ENCODE assay signal across 9 mouse cellular contexts in genomic region chr7:142660651-142660945, GRCm38 (mm10). TPM values are rescaled to one million over a fixed set of nuclear protein-coding genes. Genes with fewer than 3 reads are reported as not detected.
DNase-seq lines count a peak whose midpoint lies in the region; ATAC-seq lines count a peak whose summit lies in the region.
"Had no signal": no experiment of that assay in that cellular context is flagged by ENCODE, and none has a peak within 500 bp of the region (broad histone marks: within the 10 kb centered on the region; RNA-seq: fewer than 3 reads in every experiment).

No protein-coding gene starts in this region.

- H3K9ac ChIP-seq in heart, embryonic 11.5 days (ENCODE audit: low read depth, low read length), result peak overlapping the region; percentile 98
- peak overlapping the region; percentile 53 for H3K9ac ChIP-seq in hindbrain, embryonic 12.5 days
- no peak overlapping the region; the same call in 1 of the 2 replicates for H3K9ac ChIP-seq in midbrain, embryonic 13.5 days (replicated peaks)

- intact Hi-C loops in heart, postnatal 25 days (cut with DNase I), result no loop called here

- peak overlapping the region; percentile 99 for H3K27ac ChIP-seq in heart, embryonic 11.5 days (ENCODE audit: low read depth, low read length)
- peak overlapping the region; percentile 71 for H3K27ac ChIP-seq in hindbrain, embryonic 12.5 days
- no peak overlapping the region for H3K27ac ChIP-seq in midbrain, embryonic 13.5 days

- under 1% methylated on average over 29 of the region's 29 CpGs for WGBS in heart, embryonic 11.5 days (ENCODE audit: insufficient replicate concordance)
- under 1% methylated on average over 29 of the region's 29 CpGs for WGBS in hindbrain, embryonic 12.5 days
- 0% methylated on average over 29 of the region's 29 CpGs for WGBS in midbrain, embryonic 13.5 days

- H3K4me1 ChIP-seq in heart, embryonic 11.5 days (ENCODE audit: control insufficient read depth, insufficient read depth, low read length), result peaks cover 9% of the 10 kb centered on the region
- peaks cover 31% of the 10 kb centered on the region for H3K4me1 ChIP-seq in hindbrain, embryonic 12.5 days
- peaks cover 38% of the 10 kb centered on the region for H3K4me1 ChIP-seq in midbrain, embryonic 13.5 days (replicated peaks)

- peak overlapping the region; percentile 76 for H3K4me2 ChIP-seq in heart, embryonic 11.5 days
- H3K4me2 ChIP-seq in hindbrain, embryonic 12.5 days (replicated peaks), result peak overlapping the region; percentile 52
- peak overlapping the region; percentile 22 for H3K4me2 ChIP-seq in midbrain, embryonic 13.5 days (replicated peaks)

- H3K36me3 ChIP-seq in heart, embryonic 11.5 days (ENCODE audit: control insufficient read depth, insufficient read depth, low read length), result no peaks in the 10 kb centered on the region
- no peaks in the 10 kb centered on the region for H3K36me3 ChIP-seq in hindbrain, embryonic 12.5 days
- no peaks in the 10 kb centered on the region for H3K36me3 ChIP-seq in midbrain, embryonic 13.5 days

- no peak for ATAC-seq in heart, embryonic 11.5 days (replicated peaks; ENCODE audit: insufficient number of reproducible peaks, low FRiP score, low TSS enrichment)
- ATAC-seq in hindbrain, embryonic 12.5 days (ENCODE audit: low FRiP score), result no peak
- ATAC-seq in midbrain, embryonic 13.5 days, result no peak

- DNase-seq in heart, postnatal 25 days (ENCODE audit: low spot score), result no peak
- DNase-seq in embryo, embryonic 11 days, result peak; percentile 73
- no peak for DNase-seq in testis, postnatal 10 days (ENCODE audit: low spot score)
- DNase-seq in spleen, adult 12 weeks (ENCODE audit: low spot score), result no peak
- DNase-seq in thymus, postnatal 0 days (ENCODE audit: low spot score), result no peak
- DNase-seq: cerebellum, adult 11-12 months had no signal

- H3K4me3 ChIP-seq in heart, embryonic 11.5 days (ENCODE audit: low read depth, low read length), result peak overlapping the region; percentile 70
- H3K4me3 ChIP-seq in hindbrain, embryonic 12.5 days, result peak overlapping the region; percentile 39
- H3K4me3 ChIP-seq in midbrain, embryonic 13.5 days (replicated peaks), result peak overlapping the region; percentile 25

- no peaks in the 10 kb centered on the region for H3K9me3 ChIP-seq in heart, embryonic 11.5 days (replicated peaks; ENCODE audit: control insufficient read depth, low read length)
- no peaks in the 10 kb centered on the region for H3K9me3 ChIP-seq in hindbrain, embryonic 12.5 days (replicated peaks)
- no peaks in the 10 kb centered on the region for H3K9me3 ChIP-seq in midbrain, embryonic 13.5 days

- H3K27me3 ChIP-seq in heart, embryonic 11.5 days (ENCODE audit: control insufficient read depth, insufficient read depth, low read length), result peaks cover 81% of the 10 kb centered on the region
- peaks cover 94% of the 10 kb centered on the region for H3K27me3 ChIP-seq in hindbrain, embryonic 12.5 days
- peaks cover 100% of the 10 kb centered on the region for H3K27me3 ChIP-seq in midbrain, embryonic 13.5 days

RNA-seq across cellular contexts. Expression of gene Igf2, which starts 6.0 kb away (rescaled TPM):
- 1,098 and 1,138 TPM in 2 replicates for polyA plus RNA-seq in heart, embryonic 11.5 days (2014; fragmentation: Nextera tagmentation; extraction: Ambion mirVana)
- total RNA-seq in heart, postnatal 25 days (2021), result 100 to 1,000 TPM; 131 to 156 TPM
- 323 and 363 TPM in 2 replicates for polyA plus RNA-seq in hindbrain, embryonic 12.5 days (2016; fragmentation: Nextera tagmentation; extraction: Ambion mirVana)
- 96.3 and 112 TPM in 2 replicates for polyA plus RNA-seq in midbrain, embryonic 13.5 days (2015; fragmentation: Nextera tagmentation; extraction: Ambion mirVana)
- 53.2 and 64.1 TPM in 2 replicates for polyA plus RNA-seq in thymus, postnatal 0 days (2015; fragmentation: Nextera tagmentation; extraction: Ambion mirVana)

RNA-seq across cellular contexts. Expression of gene Gm49394, which starts 9.1 kb away (rescaled TPM):
- 0.16 and 0.37 TPM in 2 replicates for polyA plus RNA-seq in heart, embryonic 11.5 days (2014; fragmentation: Nextera tagmentation; extraction: Ambion mirVana)
- total RNA-seq in heart, postnatal 25 days (2021), result not detected
- polyA plus RNA-seq in hindbrain, embryonic 12.5 days (2016; fragmentation: Nextera tagmentation; extraction: Ambion mirVana), result not detected in 2 replicates
- not detected in 2 replicates for polyA plus RNA-seq in midbrain, embryonic 13.5 days (2015; fragmentation: Nextera tagmentation; extraction: Ambion mirVana)
- 0.08 TPM in 1 of 2 replicates, not detected in the other for polyA plus RNA-seq in thymus, postnatal 0 days (2015; fragmentation: Nextera tagmentation; extraction: Ambion mirVana)

Comparison
In these comparisons a context has a peak if more than half of its experiments do, and no peak if none do; other contexts are left out.
1. H3K4me2 ChIP-seq: peak in every context shown above with its lines; median percentile 76 in heart, embryonic 11.5 days; 52 in hindbrain, embryonic 12.5 days; 22 in midbrain, embryonic 13.5 days.